Mouse (Mus musculus): ENCODE measurements around the gene Fam71a. TPM values are rescaled to one million over a fixed set of nuclear protein-coding genes. Genes with fewer than 3 reads are reported as not detected.

Fam71a gene
- polyA plus RNA-seq, 1 experiment from 2014 or later, result not detected

DNA sequence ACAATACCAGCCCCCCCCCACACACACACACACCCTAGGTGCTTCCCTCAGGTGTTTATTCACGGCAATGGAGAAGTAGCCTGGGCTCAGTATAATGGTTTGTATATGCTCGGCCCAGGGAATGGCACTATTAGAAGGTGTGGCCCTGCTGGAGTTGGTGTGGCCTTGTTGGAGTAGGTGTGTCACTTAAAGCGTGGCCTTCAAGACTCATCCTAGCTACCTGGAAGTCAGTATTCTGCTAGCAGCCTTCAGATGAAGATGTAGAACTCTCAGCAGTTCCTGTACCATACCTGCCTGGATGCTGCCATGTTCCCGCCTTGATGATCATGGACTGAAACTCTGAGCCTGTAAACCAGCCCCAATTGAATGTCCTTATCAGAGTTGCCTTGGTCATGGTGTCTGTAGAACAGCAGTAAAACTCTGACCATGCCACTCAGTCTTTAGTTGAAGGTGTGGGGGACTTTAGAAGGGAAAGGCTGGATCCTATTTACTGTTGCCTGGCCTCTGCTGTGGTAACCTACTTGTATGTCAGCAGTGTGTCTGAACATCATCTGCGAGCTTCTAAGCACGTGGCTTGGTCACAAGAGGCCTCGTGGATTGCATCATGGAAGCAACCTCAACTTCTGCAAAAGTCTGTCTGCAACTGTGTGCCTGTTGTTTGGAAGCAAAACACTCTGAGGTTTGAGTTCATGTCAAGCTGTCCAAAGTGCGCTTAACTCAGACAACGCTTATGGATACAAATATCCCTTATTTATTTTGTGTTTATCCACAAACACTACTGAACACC lies 36.4 kb upstream of the Fam71a start:
- Histone ChIP-seq H3K27ac (replicated peaks) (no peak overlapping the region), H3K4me2 (replicated peaks; ENCODE audit: low read depth) (no peak overlapping the region), H3K36me3 (ENCODE audit: control insufficient read depth, insufficient read depth, low read length) (no peaks in the 10 kb centered on the region), H3K27me3 (ENCODE audit: control insufficient read depth, insufficient read depth, low read length) (no peaks in the 10 kb centered on the region), H3K9me3 (ENCODE audit: control insufficient read depth, low read length) (no peaks in the 10 kb centered on the region), H3K4me1 (replicated peaks; ENCODE audit: control insufficient read depth, insufficient read depth) (no peaks in the 10 kb centered on the region), H3K9ac (ENCODE audit: low read length) (no peak overlapping the region), H3K4me3 (ENCODE audit: low read depth, low read length) (no peak overlapping the region)
- TF ChIP-seq CTCF (IDR thresholded peaks at IDR 0.05; ENCODE audit: low read depth) (no peak), EP300 (optimal IDR thresholded peaks at IDR 0.05) (no peak)
- 84% methylated on average over 9 of the region's 9 CpGs for WGBS
- ATAC-seq (ENCODE audit: low FRiP score, low TSS enrichment) (no peak), DNase-seq (ENCODE audit: low spot score) (no peak)

GRCm38 (mm10) chr1:191197916-191198315 lies 33.3 kb upstream of the Fam71a start:
- Histone ChIP-seq H3K9me3 (ENCODE audit: control insufficient read depth, low read length) (no peaks in the 10 kb centered on the region), H3K4me1 (replicated peaks; ENCODE audit: control insufficient read depth, insufficient read depth) (no peaks in the 10 kb centered on the region), H3K27ac (replicated peaks) (no peak overlapping the region), H3K4me3 (ENCODE audit: low read depth, low read length) (no peak overlapping the region), H3K9ac (ENCODE audit: low read length) (no peak overlapping the region), H3K27me3 (ENCODE audit: control insufficient read depth, insufficient read depth, low read length) (no peaks in the 10 kb centered on the region), H3K4me2 (replicated peaks; ENCODE audit: low read depth) (no peak overlapping the region), H3K36me3 (ENCODE audit: control insufficient read depth, insufficient read depth, low read length) (no peaks in the 10 kb centered on the region)
- 62% methylated on average over 7 of the region's 7 CpGs for WGBS
- no peak for DNase-seq (ENCODE audit: low spot score)
- ATAC-seq (ENCODE audit: low FRiP score, low TSS enrichment), result no peak
- no peak for TF ChIP-seq EP300 (optimal IDR thresholded peaks at IDR 0.05)
- no peak for TF ChIP-seq CTCF (IDR thresholded peaks at IDR 0.05; ENCODE audit: low read depth)

DNA sequence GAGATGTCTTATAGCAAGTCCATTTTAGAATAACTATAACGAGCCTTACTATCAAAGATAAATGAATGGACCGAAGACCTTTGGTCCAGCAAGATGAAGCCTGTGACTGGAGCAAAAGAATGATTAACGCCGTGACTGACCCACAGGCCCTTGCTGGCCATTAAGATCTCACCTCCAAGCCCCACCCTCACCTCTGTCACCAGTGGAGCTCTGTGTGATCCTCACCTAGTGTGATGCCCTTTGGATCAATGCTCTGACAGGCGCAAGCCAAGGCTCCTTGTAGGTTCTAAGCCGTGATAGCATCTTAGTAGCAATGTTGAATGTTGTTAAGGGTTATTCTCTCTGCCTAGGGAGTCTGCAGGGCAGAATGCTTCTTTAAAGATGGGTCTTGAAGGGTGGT lies 31.4 kb upstream of the Fam71a start:
- DNase-seq (ENCODE audit: low spot score) (no peak), ATAC-seq (ENCODE audit: low FRiP score, low TSS enrichment) (no peak)
- H3K27me3 ChIP-seq (ENCODE audit: control insufficient read depth, insufficient read depth, low read length), result no peaks in the 10 kb centered on the region
- WGBS, result 86% methylated on average over 6 of the region's 6 CpGs
- TF ChIP-seq CTCF (IDR thresholded peaks at IDR 0.05; ENCODE audit: low read depth), result no peak
- TF ChIP-seq EP300 (optimal IDR thresholded peaks at IDR 0.05), result no peak
- H3K4me1 ChIP-seq (replicated peaks; ENCODE audit: control insufficient read depth, insufficient read depth), result no peaks in the 10 kb centered on the region
- H3K4me2 ChIP-seq (replicated peaks; ENCODE audit: low read depth), result no peak overlapping the region
- no peaks in the 10 kb centered on the region for H3K36me3 ChIP-seq (ENCODE audit: control insufficient read depth, insufficient read depth, low read length)
- no peak overlapping the region for H3K4me3 ChIP-seq (ENCODE audit: low read depth, low read length)
- no peaks in the 10 kb centered on the region for H3K9me3 ChIP-seq (ENCODE audit: control insufficient read depth, low read length)
- no peak overlapping the region for H3K27ac ChIP-seq (replicated peaks)
- H3K9ac ChIP-seq (ENCODE audit: low read length), result no peak overlapping the region

DNA sequence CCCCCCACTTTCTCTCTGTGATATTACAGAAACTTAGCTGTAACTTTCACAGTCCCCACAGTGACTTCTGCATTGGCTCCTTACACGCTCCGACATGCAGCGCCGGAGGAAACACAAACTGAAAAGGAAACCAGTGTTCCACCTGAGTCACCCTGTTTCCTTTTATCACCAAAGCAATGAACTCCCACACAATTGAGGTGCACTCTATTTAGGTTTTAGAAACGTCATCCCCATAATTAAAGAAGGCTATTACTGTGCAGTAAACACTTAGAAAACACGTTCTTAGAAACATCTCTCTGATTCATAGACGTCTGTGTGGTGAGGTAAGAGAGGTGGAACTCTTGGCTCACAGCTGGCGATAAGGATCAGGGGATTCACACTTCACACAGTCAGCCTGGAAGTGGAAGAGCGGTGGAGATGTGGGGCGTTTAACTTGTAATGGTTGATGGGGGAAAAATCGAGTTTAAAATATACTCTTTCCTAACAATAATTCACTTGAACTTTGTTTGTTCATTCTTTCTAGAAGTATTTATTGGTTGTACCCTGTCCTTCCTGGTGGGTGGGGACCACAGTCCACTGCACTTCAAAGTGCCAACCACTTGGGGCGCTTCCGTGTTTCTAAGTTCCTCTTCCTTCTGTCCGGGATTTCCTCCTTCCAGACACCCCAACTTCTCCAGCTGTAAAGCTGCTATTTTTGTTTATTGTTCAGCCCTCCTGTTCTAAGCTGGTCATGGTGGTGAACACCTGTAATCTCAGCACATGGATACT lies 29.2 kb upstream of the Fam71a start:
- Histone ChIP-seq H3K4me3 (ENCODE audit: low read depth, low read length) (no peak overlapping the region), H3K36me3 (ENCODE audit: control insufficient read depth, insufficient read depth, low read length) (no peaks in the 10 kb centered on the region), H3K27ac (replicated peaks) (peak overlapping the region; percentile 56), H3K27me3 (ENCODE audit: control insufficient read depth, insufficient read depth, low read length) (no peaks in the 10 kb centered on the region), H3K9ac (ENCODE audit: low read length) (no peak overlapping the region), H3K9me3 (ENCODE audit: control insufficient read depth, low read length) (no peaks in the 10 kb centered on the region), H3K4me2 (replicated peaks; ENCODE audit: low read depth) (peak overlapping the region; percentile 11; the same call in 1 of the 2 replicates), H3K4me1 (replicated peaks; ENCODE audit: control insufficient read depth, insufficient read depth) (no peaks in the 10 kb centered on the region)
- 24% methylated on average over 14 of the region's 14 CpGs for WGBS
- peak; percentile 66 for TF ChIP-seq CTCF (IDR thresholded peaks at IDR 0.05; ENCODE audit: low read depth)
- TF ChIP-seq EP300 (optimal IDR thresholded peaks at IDR 0.05), result peak; percentile 71
- ATAC-seq (ENCODE audit: low FRiP score, low TSS enrichment) (peak; percentile 87), DNase-seq (ENCODE audit: low spot score) (peak; percentile 62)

DNA sequence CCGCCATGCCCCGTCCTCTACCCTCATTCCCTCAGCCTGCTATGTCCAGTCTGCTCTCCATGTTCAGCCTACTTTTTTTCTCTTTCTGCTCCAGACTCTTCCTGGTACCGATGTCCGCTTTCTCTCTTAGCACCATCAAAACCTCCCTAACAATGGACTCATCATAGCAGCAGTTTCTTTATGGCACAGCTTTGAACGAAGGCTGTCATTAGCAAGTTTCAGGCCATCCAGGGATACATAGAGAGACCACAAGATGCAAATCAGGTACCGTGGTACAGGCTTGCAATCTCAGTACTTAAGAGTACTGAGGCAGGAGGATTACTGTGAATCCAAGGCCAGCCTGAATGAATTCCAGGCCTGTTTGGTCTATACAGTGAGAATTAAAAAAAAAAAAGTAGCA lies 28.1 kb upstream of the Fam71a start:
- DNase-seq (ENCODE audit: low spot score) (no peak), ATAC-seq (ENCODE audit: low FRiP score, low TSS enrichment) (no peak)
- Histone ChIP-seq H3K36me3 (ENCODE audit: control insufficient read depth, insufficient read depth, low read length) (no peaks in the 10 kb centered on the region), H3K4me1 (replicated peaks; ENCODE audit: control insufficient read depth, insufficient read depth) (no peaks in the 10 kb centered on the region), H3K27me3 (ENCODE audit: control insufficient read depth, insufficient read depth, low read length) (no peaks in the 10 kb centered on the region), H3K9ac (ENCODE audit: low read length) (no peak overlapping the region), H3K9me3 (ENCODE audit: control insufficient read depth, low read length) (no peaks in the 10 kb centered on the region), H3K4me2 (replicated peaks; ENCODE audit: low read depth) (no peak overlapping the region), H3K27ac (replicated peaks) (no peak overlapping the region), H3K4me3 (ENCODE audit: low read depth, low read length) (no peak overlapping the region)
- WGBS, result 87% methylated on average over 6 of the region's 6 CpGs
- no peak for TF ChIP-seq CTCF (IDR thresholded peaks at IDR 0.05; ENCODE audit: low read depth)
- no peak for TF ChIP-seq EP300 (optimal IDR thresholded peaks at IDR 0.05)

DNA sequence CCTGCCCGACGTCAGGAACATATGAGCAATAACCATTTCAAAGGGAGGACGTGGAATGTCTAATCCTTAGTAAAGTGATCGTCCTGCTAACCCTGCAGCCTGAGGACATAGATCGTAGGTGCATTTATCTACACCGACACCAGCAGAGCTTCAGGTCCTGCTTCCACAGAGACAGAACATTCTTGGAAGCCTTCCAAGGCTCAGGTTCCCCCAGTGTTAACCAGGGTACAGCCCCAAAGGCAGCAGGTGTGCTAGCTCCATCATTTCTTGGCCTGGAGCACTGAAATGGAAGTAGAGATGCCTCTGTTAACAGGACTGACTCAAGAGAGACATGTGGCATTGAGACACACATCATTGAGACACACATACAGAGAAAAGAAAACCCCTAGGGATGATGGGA lies 27.6 kb upstream of the Fam71a start:
- Histone ChIP-seq H3K36me3 (ENCODE audit: control insufficient read depth, insufficient read depth, low read length) (no peaks in the 10 kb centered on the region), H3K27ac (replicated peaks) (no peak overlapping the region), H3K27me3 (ENCODE audit: control insufficient read depth, insufficient read depth, low read length) (no peaks in the 10 kb centered on the region), H3K4me2 (replicated peaks; ENCODE audit: low read depth) (no peak overlapping the region), H3K4me3 (ENCODE audit: low read depth, low read length) (no peak overlapping the region), H3K9ac (ENCODE audit: low read length) (no peak overlapping the region), H3K9me3 (ENCODE audit: control insufficient read depth, low read length) (no peaks in the 10 kb centered on the region), H3K4me1 (replicated peaks; ENCODE audit: control insufficient read depth, insufficient read depth) (no peaks in the 10 kb centered on the region)
- WGBS, result 40% methylated on average over 6 of the region's 6 CpGs
- ATAC-seq (ENCODE audit: low FRiP score, low TSS enrichment) (no peak), DNase-seq (ENCODE audit: low spot score) (no peak)
- TF ChIP-seq CTCF (IDR thresholded peaks at IDR 0.05; ENCODE audit: low read depth), result no peak
- TF ChIP-seq EP300 (optimal IDR thresholded peaks at IDR 0.05), result no peak

Measured in stomach, postnatal 0 days (tissue).